Mouse (Mus musculus) hindbrain, embryonic 14.5 days (tissue): ENCODE measurements around the gene Rnf212b. TPM values are rescaled to one million over a fixed set of nuclear protein-coding genes. Genes with fewer than 3 reads are reported as not detected.

Source experiments
- ATAC-seq: fragments of 200-750 bp; cut with Nextera tagmentation; 2 replicates; pipeline ENCODE4 v1.8.0; 2017; ENCODE audit warnings: moderate number of reproducible peaks, mild to moderate bottlenecking, moderate TSS enrichment, moderate library complexity; ENCODE audit not compliant: low FRiP score
- DNase-seq: peaks from one replicate; pipeline ENCODE4 v3.0.0-alpha.2; 2015; ENCODE audit warnings: low spot score
- H3K27ac ChIP-seq: fragments of 300-500 bp; sonication (generic); 2 replicates; pipeline ENCODE4 v1.5.1; 2014; ENCODE audit warnings: mild to moderate bottlenecking, moderate library complexity
- H3K27me3 ChIP-seq: fragments of 300-500 bp; sonication (generic); 2 replicates; pipeline ENCODE4 v1.6.1; 2014; ENCODE audit warnings: mild to moderate bottlenecking, low read length, mixed read lengths; ENCODE audit not compliant: control insufficient read depth, insufficient read depth
- H3K36me3 ChIP-seq: fragments of 300-500 bp; sonication (generic); replicated peaks from 2 replicates; pipeline ENCODE4 v1.6.1; 2014; ENCODE audit not compliant: control insufficient read depth, insufficient read depth
- H3K4me1 ChIP-seq: fragments of 300-500 bp; sonication (generic); replicated peaks from 2 replicates; pipeline ENCODE4 v1.6.1; 2014; ENCODE audit warnings: antibody characterized with exemption, low read length, mixed read lengths; ENCODE audit not compliant: control insufficient read depth, insufficient read depth
- H3K4me2 ChIP-seq: fragments of 300-500 bp; sonication (generic); replicated peaks from 2 replicates; pipeline ENCODE4 v1.6.1; 2014; ENCODE audit warnings: mild to moderate bottlenecking, moderate library complexity
- H3K4me3 ChIP-seq: fragments of 300-500 bp; sonication (generic); replicated peaks from 2 replicates; pipeline ENCODE4 v1.5.1; 2014; ENCODE audit warnings: mild to moderate bottlenecking, low read length
- H3K9ac ChIP-seq: fragments of 300-500 bp; sonication (generic); 2 replicates; pipeline ENCODE4 v1.6.1; 2014
- H3K9me3 ChIP-seq: fragments of 300-500 bp; sonication (generic); 2 replicates; pipeline ENCODE4 v1.6.1; 2016; ENCODE audit warnings: low read length; ENCODE audit not compliant: control insufficient read depth
- WGBS: fragments of 180-500 bp; shearing (Covaris S2); extraction: QIAGEN DNeasy Blood & Tissue Kit; methylation state at CpG from one replicate; pipeline ENCODE4 v1.1.7; 2014; 5-methylcytosine and 5-hydroxymethylcytosine counted together
- polyA plus RNA-seq: library from polyadenylated mRNA; unstranded; fragments of >200 nt; fragmentation: Nextera tagmentation; extraction: Ambion mirVana; gene quantifications from 2 replicates; pipeline ENCODE4 v1.2.1, GENCODE M21; 2014

The Rnf212b gene
- polyA plus RNA-seq, 1 experiment from 2014 or later, result not detected

DNA sequence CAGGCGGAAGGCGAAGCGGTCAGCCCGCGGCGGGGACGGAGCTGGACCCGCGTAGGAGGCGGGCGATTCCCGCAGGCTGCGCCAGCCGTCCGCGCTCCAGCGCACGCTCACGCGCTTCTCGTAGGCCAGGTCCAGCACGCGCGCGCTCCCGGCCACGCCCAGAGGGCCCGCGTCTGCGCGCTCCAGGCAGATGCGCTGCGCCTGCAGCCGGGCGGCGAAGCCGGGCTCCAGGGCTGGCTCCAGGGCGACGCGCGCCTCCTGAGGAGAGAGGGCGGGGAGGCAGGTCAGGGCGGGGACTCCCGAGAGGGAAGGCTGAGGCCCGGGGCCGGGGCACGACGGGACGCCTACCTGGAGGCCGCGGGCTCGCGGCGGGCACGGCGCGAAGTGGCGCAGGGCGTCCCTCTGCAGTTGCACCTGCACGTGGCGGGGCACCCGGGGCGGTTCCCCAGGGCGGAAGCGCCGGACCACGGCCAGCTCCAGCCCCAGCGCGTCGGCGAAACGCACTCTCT lies 62.7 kb downstream of the Rnf212b start:
- peaks cover 8% of the 10 kb centered on the region; the same call in 1 of the 2 replicates for H3K4me1 ChIP-seq
- peak overlapping the region; percentile 86 for H3K9ac ChIP-seq
- H3K27ac ChIP-seq, result peak overlapping the region; percentile 95
- no peaks in the 10 kb centered on the region for H3K9me3 ChIP-seq
- H3K27me3 ChIP-seq, result peaks cover 6% of the 10 kb centered on the region; the same call in 1 of the 2 replicates
- peak overlapping the region; percentile 71 for H3K4me3 ChIP-seq
- WGBS, result under 1% methylated on average over 65 of the region's 72 CpGs
- peak overlapping the region; percentile 92 for H3K4me2 ChIP-seq
- peaks cover 7% of the 10 kb centered on the region for H3K36me3 ChIP-seq
- peak; percentile 91 for ATAC-seq
- DNase-seq, result peak; percentile 92

- Histone ChIP-seq H3K4me2 (peak within 1 kb of the TSS; percentile 92), H3K4me3 (peak within 1 kb of the TSS; percentile 71), H3K27me3 (peaks cover 6% of the 10 kb centered on the region; the same call in 1 of the 2 replicates), H3K27ac (peak within 1 kb of the TSS; percentile 95), H3K4me1 (peaks cover 8% of the 10 kb centered on the region; the same call in 1 of the 2 replicates), H3K9me3 (no peaks in the 10 kb centered on the region), H3K9ac (peak within 1 kb of the TSS; percentile 86), H3K36me3 (peaks cover 3% of the 10 kb centered on the region; the same call in 1 of the 2 replicates)
- ATAC-seq (peak; percentile 71), DNase-seq (peak; percentile 57)
- 1% methylated on average over 55 of the region's 61 CpGs for WGBS
Measured at GRCm38 (mm10) chr14:54877048-54877715, 63.2 kb downstream of the Rnf212b start, which contains the start of gene Ppp1r3e. Gene Ppp1r3e, minus strand, starts transcription at chr14:54877550.

GRCm38 (mm10) chr14:54883154-54884021 lies 69.4 kb downstream of the Rnf212b start, which contains the start of the genes Bcl2l2 and Gm20521:
Gene Bcl2l2, plus strand, starts transcription at chr14:54883377.
Gene Gm20521, plus strand, starts transcription at chr14:54883441.
- Histone ChIP-seq H3K9ac (peak within 1 kb of the TSS; percentile 90), H3K4me3 (peak within 1 kb of the TSS; percentile 51), H3K9me3 (no peaks in the 10 kb centered on the region), H3K27me3 (peaks cover 3% of the 10 kb centered on the region; the same call in 1 of the 2 replicates), H3K4me1 (peaks cover 21% of the 10 kb centered on the region), H3K27ac (peak within 1 kb of the TSS; percentile 93), H3K36me3 (peaks cover 16% of the 10 kb centered on the region), H3K4me2 (peak within 1 kb of the TSS; percentile 81)
- WGBS, result 1% methylated on average over 27 of the region's 27 CpGs
- ATAC-seq (peak; percentile 88), DNase-seq (peak; percentile 75)

DNA sequence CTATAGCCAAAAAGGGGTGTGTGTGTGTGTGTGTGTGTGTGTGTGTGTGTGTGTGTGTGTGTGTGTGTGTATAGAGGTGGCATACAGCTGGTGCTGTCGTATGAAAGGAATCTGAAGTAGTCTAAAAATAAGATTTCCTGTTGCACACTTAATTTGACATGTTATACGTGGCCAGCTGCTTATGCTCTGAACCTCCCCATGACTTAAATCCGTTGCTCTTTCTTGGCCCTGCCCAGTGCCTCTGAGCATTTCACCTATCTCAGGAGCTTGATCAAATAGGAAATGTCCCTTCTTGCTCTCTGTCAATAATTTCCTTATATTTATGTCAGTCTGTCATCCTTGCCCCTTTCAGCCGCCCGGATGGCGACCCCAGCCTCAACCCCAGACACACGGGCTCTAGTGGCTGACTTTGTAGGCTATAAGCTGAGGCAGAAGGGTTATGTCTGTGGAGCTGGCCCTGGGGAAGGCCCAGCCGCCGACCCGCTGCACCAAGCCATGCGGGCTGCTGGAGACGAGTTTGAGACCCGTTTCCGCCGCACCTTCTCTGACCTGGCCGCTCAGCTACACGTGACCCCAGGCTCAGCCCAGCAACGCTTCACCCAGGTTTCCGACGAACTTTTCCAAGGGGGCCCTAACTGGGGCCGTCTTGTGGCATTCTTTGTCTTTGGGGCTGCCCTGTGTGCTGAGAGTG lies 70.2 kb downstream of the Rnf212b start:
- ATAC-seq, result no peak
- WGBS, result 33% methylated on average over 21 of the region's 21 CpGs
- DNase-seq, result no peak

GRCm38 (mm10) chr14:54885309-54885708 lies 71.4 kb downstream of the Rnf212b start:
- Histone ChIP-seq H3K4me1 (peaks cover 21% of the 10 kb centered on the region), H3K9ac (0 out of 2 replicates have a peak overlapping the region, but pooled peaks have one; percentile 90), H3K4me3 (no peak overlapping the region), H3K36me3 (peaks cover 16% of the 10 kb centered on the region), H3K27me3 (no peaks in the 10 kb centered on the region), H3K4me2 (peak overlapping the region; percentile 81), H3K27ac (no peak overlapping the region), H3K9me3 (no peaks in the 10 kb centered on the region)
- ATAC-seq, result no peak
- WGBS, result 92% methylated on average over 11 of the region's 11 CpGs
- no peak for DNase-seq

More for the DNA sequence above, 70.2 kb downstream of the Rnf212b start:
- H3K36me3 ChIP-seq, result peaks cover 16% of the 10 kb centered on the region
- H3K9me3 ChIP-seq, result no peaks in the 10 kb centered on the region
- peak overlapping the region; percentile 51 for H3K4me3 ChIP-seq
- H3K4me1 ChIP-seq, result peaks cover 21% of the 10 kb centered on the region
- no peaks in the 10 kb centered on the region for H3K27me3 ChIP-seq
- H3K9ac ChIP-seq, result peak overlapping the region; percentile 90
- H3K4me2 ChIP-seq, result peak overlapping the region; percentile 81
- 0 out of 2 replicates have a peak overlapping the region, but pooled peaks have one; percentile 93 for H3K27ac ChIP-seq

DNA sequence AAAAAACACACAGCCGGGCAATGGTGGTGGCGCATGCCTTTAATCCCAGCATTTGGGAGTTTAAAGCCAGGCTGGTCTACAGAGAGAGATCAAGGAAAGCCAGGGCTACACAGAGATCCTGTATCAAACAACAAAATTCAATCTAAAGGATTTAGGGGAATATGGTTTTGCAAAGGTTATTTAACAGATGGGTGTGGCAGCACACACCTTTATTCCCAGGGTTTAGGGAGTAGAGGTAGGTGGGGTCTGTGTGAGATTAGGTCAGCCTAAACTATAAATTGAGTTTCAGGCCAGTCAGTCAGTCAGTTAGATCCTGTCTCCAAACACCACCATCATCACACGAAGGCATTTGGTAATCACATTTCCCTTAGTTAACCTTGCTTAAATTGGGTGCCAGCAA lies 78.3 kb downstream of the Rnf212b start, which contains the start of gene Pabpn1:
Gene Pabpn1 (plus strand): TSS at position 301 of the 400 bp plus-strand sequence.
- no peak for ATAC-seq

DNA sequence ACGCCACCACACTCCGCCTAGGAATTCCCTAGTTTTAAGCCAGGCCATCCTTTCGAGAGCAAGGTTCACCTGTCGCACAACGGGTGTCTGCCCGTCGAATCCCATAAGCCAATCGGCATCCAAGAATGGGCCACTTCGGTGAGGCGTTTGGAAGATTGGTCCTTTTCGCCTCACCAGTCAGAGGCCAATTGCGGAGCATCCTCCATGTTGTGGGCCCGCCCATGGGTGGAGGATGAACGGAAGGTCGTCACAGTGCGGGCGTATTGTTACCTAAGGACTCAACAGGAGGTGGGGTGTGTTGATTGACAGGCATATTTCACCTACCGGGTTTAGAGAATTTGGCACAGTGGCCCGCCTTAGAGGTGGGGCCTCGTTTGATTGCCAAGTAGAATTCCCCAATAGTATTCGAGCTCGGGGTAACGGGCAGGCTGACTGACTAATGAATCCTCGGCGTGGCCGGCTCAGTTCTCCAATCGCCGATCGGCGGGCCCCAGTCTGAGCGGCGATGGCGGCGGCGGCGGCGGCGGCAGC lies 79.8 kb downstream of the Rnf212b start:
- H3K4me1 ChIP-seq, result peaks cover 17% of the 10 kb centered on the region
- peaks cover 36% of the 10 kb centered on the region for H3K36me3 ChIP-seq
- DNase-seq (peak; percentile 98), ATAC-seq (peak; percentile 99)
- no peaks in the 10 kb centered on the region for H3K27me3 ChIP-seq
- under 1% methylated on average over 38 of the region's 38 CpGs for WGBS
- H3K4me2 ChIP-seq, result peak overlapping the region; percentile 45
- peak overlapping the region; percentile 98 for H3K27ac ChIP-seq
- H3K9me3 ChIP-seq, result no peaks in the 10 kb centered on the region
- H3K9ac ChIP-seq, result peak overlapping the region; percentile 99
- peak overlapping the region; percentile 93 for H3K4me3 ChIP-seq

More for the DNA sequence above, 78.3 kb downstream of the Rnf212b start, which contains the start of gene Pabpn1:
- Histone ChIP-seq H3K9me3 (no peaks in the 10 kb centered on the region), H3K36me3 (peaks cover 22% of the 10 kb centered on the region), H3K4me1 (peaks cover 17% of the 10 kb centered on the region), H3K4me2 (peak within 1 kb of the TSS; percentile 45), H3K27ac (peak within 1 kb of the TSS; percentile 72), H3K4me3 (peak within 1 kb of the TSS; percentile 28), H3K9ac (peak within 1 kb of the TSS; percentile 6; the same call in 1 of the 2 replicates), H3K27me3 (no peaks in the 10 kb centered on the region)
- no peak for DNase-seq
- WGBS, result 99% methylated on average over 3 of the region's 3 CpGs
